Mouse (Mus musculus): Measurements from ENCODE around the gene Grip1. TPM values are rescaled to one million over a fixed set of nuclear protein-coding genes. Genes with fewer than 3 reads are reported as not detected.
A peak's percentile ranks its signal among the peaks of the same experiment; 100 is the strongest.

The Grip1 gene
- polyA plus RNA-seq, 1 experiment from 2014 or later = 16.2 TPM

GRCm38 (mm10) chr10:119454106-119454667 lies 557 bp downstream of the Grip1 start:
- Histone ChIP-seq H3K9ac (ENCODE audit: low read length) (peak overlapping the region; percentile 84), H3K36me3 (ENCODE audit: control insufficient read depth, insufficient read depth, low read length) (no peaks in the 10 kb centered on the region), H3K4me2 (ENCODE audit: low read depth) (peak overlapping the region; percentile 92), H3K9me3 (ENCODE audit: control insufficient read depth, low read length) (no peaks in the 10 kb centered on the region), H3K27me3 (ENCODE audit: control insufficient read depth, insufficient read depth, low read length) (no peaks in the 10 kb centered on the region), H3K27ac (ENCODE audit: low read depth, low read length) (peak overlapping the region; percentile 80), H3K4me3 (ENCODE audit: low read depth, low read length) (peak overlapping the region; percentile 78), H3K4me1 (ENCODE audit: control insufficient read depth, insufficient read depth, low read length) (peaks cover 7% of the 10 kb centered on the region)
- WGBS = under 1% methylated on average over 48 of the region's 57 CpGs
- ATAC-seq (ENCODE audit: insufficient read depth, low FRiP score, low TSS enrichment) = peak; percentile 74
- peak; percentile 73 for DNase-seq (ENCODE audit: low spot score)

GRCm38 (mm10) chr10:119454668-119455542 lies 1.3 kb downstream of the Grip1 start:
- H3K9me3 ChIP-seq (ENCODE audit: control insufficient read depth, low read length) = no peaks in the 10 kb centered on the region
- H3K27ac ChIP-seq (ENCODE audit: low read depth, low read length) = no peak overlapping the region
- H3K9ac ChIP-seq (ENCODE audit: low read length) = peak overlapping the region; percentile 84
- peak; percentile 32 for ATAC-seq (ENCODE audit: insufficient read depth, low FRiP score, low TSS enrichment)
- no peaks in the 10 kb centered on the region for H3K27me3 ChIP-seq (ENCODE audit: control insufficient read depth, insufficient read depth, low read length)
- DNase-seq (ENCODE audit: low spot score) = peak; percentile 52
- peak overlapping the region; percentile 78 for H3K4me3 ChIP-seq (ENCODE audit: low read depth, low read length)
- under 1% methylated on average over 29 of the region's 31 CpGs for WGBS
- peak overlapping the region; percentile 92 for H3K4me2 ChIP-seq (ENCODE audit: low read depth)
- no peaks in the 10 kb centered on the region for H3K36me3 ChIP-seq (ENCODE audit: control insufficient read depth, insufficient read depth, low read length)
- peaks cover 7% of the 10 kb centered on the region for H3K4me1 ChIP-seq (ENCODE audit: control insufficient read depth, insufficient read depth, low read length)

DNA sequence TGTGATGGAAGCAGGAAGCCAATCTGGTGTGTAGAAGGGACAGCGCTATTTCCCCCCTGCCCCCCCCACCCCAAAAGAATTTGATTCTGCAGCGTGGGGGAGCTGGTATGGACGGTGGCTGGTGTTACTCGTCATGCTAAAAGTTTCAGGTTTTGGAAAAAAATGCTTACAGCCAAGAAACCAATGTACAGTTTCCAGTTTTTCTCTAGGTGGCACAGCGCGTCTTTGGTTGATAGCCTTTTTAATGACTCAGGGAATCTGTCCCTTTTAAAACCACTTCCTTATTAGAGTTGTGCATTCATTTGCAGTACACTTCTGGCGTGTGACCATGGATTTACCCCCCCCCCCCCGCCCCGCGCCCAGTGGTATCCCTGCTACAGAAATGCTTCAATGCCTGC lies 1.9 kb downstream of the Grip1 start:
- no peak overlapping the region for H3K27ac ChIP-seq (ENCODE audit: low read depth, low read length)
- peak overlapping the region; percentile 84 for H3K9ac ChIP-seq (ENCODE audit: low read length)
- H3K4me1 ChIP-seq (ENCODE audit: control insufficient read depth, insufficient read depth, low read length) = peaks cover 7% of the 10 kb centered on the region
- H3K4me2 ChIP-seq (ENCODE audit: low read depth) = peak overlapping the region; percentile 92
- DNase-seq (ENCODE audit: low spot score) (no peak), ATAC-seq (ENCODE audit: insufficient read depth, low FRiP score, low TSS enrichment) (no peak)
- H3K27me3 ChIP-seq (ENCODE audit: control insufficient read depth, insufficient read depth, low read length) = no peaks in the 10 kb centered on the region
- 14% methylated on average over 10 of the region's 10 CpGs for WGBS
- no peaks in the 10 kb centered on the region for H3K9me3 ChIP-seq (ENCODE audit: control insufficient read depth, low read length)
- peak overlapping the region; percentile 78 for H3K4me3 ChIP-seq (ENCODE audit: low read depth, low read length)
- no peaks in the 10 kb centered on the region for H3K36me3 ChIP-seq (ENCODE audit: control insufficient read depth, insufficient read depth, low read length)

DNA sequence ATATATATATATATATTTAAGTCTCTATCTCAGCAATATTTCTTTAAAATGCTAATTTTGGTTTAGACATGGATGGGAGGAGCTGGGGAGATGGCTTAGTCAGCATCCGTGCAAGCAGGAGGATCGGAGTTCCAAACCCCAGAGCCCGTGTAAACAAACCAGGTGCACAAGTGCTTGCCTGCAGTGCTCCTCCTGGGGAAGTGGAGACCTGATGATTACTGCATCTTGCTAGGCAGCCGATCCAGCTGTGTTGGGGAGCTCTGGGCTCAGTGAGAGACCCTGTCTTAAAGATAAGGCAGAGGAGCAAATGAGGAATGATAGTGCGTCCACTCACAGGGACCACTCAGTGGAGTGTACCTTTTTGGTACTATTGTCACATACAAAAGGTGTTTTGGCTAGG lies 3.5 kb downstream of the Grip1 start:
- 92% methylated on average over 5 of the region's 5 CpGs for WGBS
- DNase-seq (ENCODE audit: low spot score) (no peak), ATAC-seq (ENCODE audit: insufficient read depth, low FRiP score, low TSS enrichment) (no peak)
- H3K4me3 ChIP-seq (ENCODE audit: low read depth, low read length) = no peak overlapping the region
- H3K4me1 ChIP-seq (ENCODE audit: control insufficient read depth, insufficient read depth, low read length) = peaks cover 7% of the 10 kb centered on the region
- H3K9ac ChIP-seq (ENCODE audit: low read length) = no peak overlapping the region
- no peaks in the 10 kb centered on the region for H3K36me3 ChIP-seq (ENCODE audit: control insufficient read depth, insufficient read depth, low read length)
- H3K9me3 ChIP-seq (ENCODE audit: control insufficient read depth, low read length) = no peaks in the 10 kb centered on the region
- no peaks in the 10 kb centered on the region for H3K27me3 ChIP-seq (ENCODE audit: control insufficient read depth, insufficient read depth, low read length)
- no peak overlapping the region for H3K4me2 ChIP-seq (ENCODE audit: low read depth)
- no peak overlapping the region for H3K27ac ChIP-seq (ENCODE audit: low read depth, low read length)

DNA sequence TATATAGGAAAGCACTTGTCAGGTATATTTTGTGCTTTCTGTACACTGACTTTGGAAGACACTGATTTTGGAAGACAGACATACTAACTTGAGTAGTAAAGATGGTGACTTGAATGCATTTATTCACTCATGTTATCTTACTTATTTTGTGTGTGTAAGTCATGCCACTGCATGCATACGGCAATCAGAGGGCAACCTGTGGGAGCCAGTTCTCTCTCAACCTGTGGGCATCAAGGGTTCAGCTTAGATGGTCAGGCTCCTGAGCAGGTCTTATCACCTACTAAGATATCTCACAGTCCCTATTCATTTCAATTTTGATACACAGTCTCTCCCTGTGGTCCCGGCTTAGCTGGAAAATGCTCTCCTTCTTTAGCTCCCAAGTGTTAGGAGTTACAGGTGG lies 5.4 kb downstream of the Grip1 start:
- no peaks in the 10 kb centered on the region for H3K36me3 ChIP-seq (ENCODE audit: control insufficient read depth, insufficient read depth, low read length)
- no peak overlapping the region for H3K9ac ChIP-seq (ENCODE audit: low read length)
- no peak overlapping the region for H3K4me3 ChIP-seq (ENCODE audit: low read depth, low read length)
- H3K27me3 ChIP-seq (ENCODE audit: control insufficient read depth, insufficient read depth, low read length) = no peaks in the 10 kb centered on the region
- H3K4me2 ChIP-seq (ENCODE audit: low read depth) = no peak overlapping the region
- WGBS = 86% methylated on average over 2 of the region's 2 CpGs
- ATAC-seq (ENCODE audit: insufficient read depth, low FRiP score, low TSS enrichment) (no peak), DNase-seq (ENCODE audit: low spot score) (no peak)
- peaks cover 7% of the 10 kb centered on the region for H3K4me1 ChIP-seq (ENCODE audit: control insufficient read depth, insufficient read depth, low read length)
- H3K27ac ChIP-seq (ENCODE audit: low read depth, low read length) = no peak overlapping the region
- H3K9me3 ChIP-seq (ENCODE audit: control insufficient read depth, low read length) = no peaks in the 10 kb centered on the region

DNA sequence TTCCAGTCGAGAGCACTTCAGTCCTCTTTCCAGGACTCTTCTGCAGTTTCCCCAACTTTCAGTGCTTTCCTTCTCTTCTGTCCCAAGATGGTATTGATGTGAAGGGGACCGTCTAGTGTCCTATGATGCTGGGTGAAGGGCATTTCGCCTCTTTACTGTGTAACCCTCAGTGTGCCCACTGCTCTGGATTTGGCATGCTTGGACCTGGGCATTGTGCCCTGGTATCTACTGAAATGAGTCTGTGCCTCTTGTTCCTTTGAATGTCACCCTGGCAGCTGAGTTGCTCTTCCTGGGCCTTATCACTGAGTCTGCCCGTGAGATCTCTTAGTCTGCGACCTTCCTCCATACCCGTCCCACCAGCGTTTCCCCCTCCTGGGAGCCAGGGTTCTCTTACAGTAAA lies 9.7 kb downstream of the Grip1 start:
- DNase-seq (ENCODE audit: low spot score) = no peak
- H3K4me3 ChIP-seq (ENCODE audit: low read depth, low read length) = no peak overlapping the region
- WGBS = 94% methylated on average over 7 of the region's 7 CpGs

GRCm38 (mm10) chr10:119463793-119464192 lies 10.2 kb downstream of the Grip1 start:
- Histone ChIP-seq H3K9me3 (ENCODE audit: control insufficient read depth, low read length) (no peaks in the 10 kb centered on the region), H3K27me3 (ENCODE audit: control insufficient read depth, insufficient read depth, low read length) (no peaks in the 10 kb centered on the region), H3K4me1 (ENCODE audit: control insufficient read depth, insufficient read depth, low read length) (no peaks in the 10 kb centered on the region), H3K4me3 (ENCODE audit: low read depth, low read length) (no peak overlapping the region), H3K4me2 (ENCODE audit: low read depth) (no peak overlapping the region), H3K36me3 (ENCODE audit: control insufficient read depth, insufficient read depth, low read length) (no peaks in the 10 kb centered on the region), H3K9ac (ENCODE audit: low read length) (no peak overlapping the region), H3K27ac (ENCODE audit: low read depth, low read length) (no peak overlapping the region)
- WGBS = 89% methylated on average over 7 of the region's 7 CpGs
- no peak for DNase-seq (ENCODE audit: low spot score)
- ATAC-seq (ENCODE audit: insufficient read depth, low FRiP score, low TSS enrichment) = no peak

More for the DNA sequence above, 9.7 kb downstream of the Grip1 start:
- no peak overlapping the region for H3K4me2 ChIP-seq (ENCODE audit: low read depth)
- H3K27me3 ChIP-seq (ENCODE audit: control insufficient read depth, insufficient read depth, low read length) = no peaks in the 10 kb centered on the region
- no peaks in the 10 kb centered on the region for H3K9me3 ChIP-seq (ENCODE audit: control insufficient read depth, low read length)
- no peak overlapping the region for H3K9ac ChIP-seq (ENCODE audit: low read length)
- H3K4me1 ChIP-seq (ENCODE audit: control insufficient read depth, insufficient read depth, low read length) = no peaks in the 10 kb centered on the region
- H3K36me3 ChIP-seq (ENCODE audit: control insufficient read depth, insufficient read depth, low read length) = no peaks in the 10 kb centered on the region
- no peak overlapping the region for H3K27ac ChIP-seq (ENCODE audit: low read depth, low read length)
- no peak for ATAC-seq (ENCODE audit: insufficient read depth, low FRiP score, low TSS enrichment)

- no peak for DNase-seq (ENCODE audit: low spot score)
- no peaks in the 10 kb centered on the region for H3K4me1 ChIP-seq (ENCODE audit: control insufficient read depth, insufficient read depth, low read length)
- H3K4me2 ChIP-seq (ENCODE audit: low read depth) = no peak overlapping the region
- no peaks in the 10 kb centered on the region for H3K9me3 ChIP-seq (ENCODE audit: control insufficient read depth, low read length)
- no peak overlapping the region for H3K27ac ChIP-seq (ENCODE audit: low read depth, low read length)
- H3K36me3 ChIP-seq (ENCODE audit: control insufficient read depth, insufficient read depth, low read length) = no peaks in the 10 kb centered on the region
- 94% methylated on average over 18 of the region's 18 CpGs for WGBS
- ATAC-seq (ENCODE audit: insufficient read depth, low FRiP score, low TSS enrichment) = no peak
- H3K4me3 ChIP-seq (ENCODE audit: low read depth, low read length) = no peak overlapping the region
- H3K27me3 ChIP-seq (ENCODE audit: control insufficient read depth, insufficient read depth, low read length) = no peaks in the 10 kb centered on the region
- H3K9ac ChIP-seq (ENCODE audit: low read length) = no peak overlapping the region
Measured at GRCm38 (mm10) chr10:119467976-119468375, 14.3 kb downstream of the Grip1 start.

DNA sequence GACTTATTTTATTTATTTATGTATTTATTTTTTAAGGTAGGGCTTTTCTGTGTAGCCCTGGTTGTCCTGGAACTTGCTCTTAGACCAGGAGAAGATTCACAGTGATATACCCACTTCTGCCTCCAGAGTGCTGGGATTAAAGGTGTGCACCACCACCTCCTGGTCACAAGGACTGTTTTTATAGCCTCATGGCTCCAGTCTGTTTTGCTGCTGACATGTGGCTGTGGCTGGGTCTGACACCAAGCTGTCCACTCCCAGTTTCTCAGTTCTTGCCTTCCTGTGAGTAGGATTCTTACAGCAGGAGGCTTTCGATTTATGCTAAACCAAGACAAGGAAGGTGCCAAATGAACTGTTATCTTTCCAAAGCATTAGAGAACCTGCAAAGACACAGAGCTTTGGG lies 16.5 kb downstream of the Grip1 start:
- Histone ChIP-seq H3K36me3 (ENCODE audit: control insufficient read depth, insufficient read depth, low read length) (no peaks in the 10 kb centered on the region), H3K4me1 (ENCODE audit: control insufficient read depth, insufficient read depth, low read length) (no peaks in the 10 kb centered on the region), H3K9me3 (ENCODE audit: control insufficient read depth, low read length) (no peaks in the 10 kb centered on the region), H3K27ac (ENCODE audit: low read depth, low read length) (no peak overlapping the region), H3K4me3 (ENCODE audit: low read depth, low read length) (no peak overlapping the region), H3K4me2 (ENCODE audit: low read depth) (no peak overlapping the region), H3K9ac (ENCODE audit: low read length) (no peak overlapping the region), H3K27me3 (ENCODE audit: control insufficient read depth, insufficient read depth, low read length) (no peaks in the 10 kb centered on the region)
- WGBS = 97% methylated on average over 1 of the region's 1 CpGs
- DNase-seq (ENCODE audit: low spot score) (no peak), ATAC-seq (ENCODE audit: insufficient read depth, low FRiP score, low TSS enrichment) (no peak)

Measured in neural tube, embryonic 11.5 days (tissue).